ENCODE assay signal across 8 mouse cellular contexts in genomic region chr7:65693301-65693821, GRCm38 (mm10). TPM values are rescaled to one million over a fixed set of nuclear protein-coding genes. Genes with fewer than 3 reads are reported as not detected.
A peak's percentile ranks its signal among the peaks of the same experiment; 100 is the strongest.
DNase-seq lines count a peak whose midpoint lies in the region; ATAC-seq and TF ChIP-seq lines count a peak whose summit lies in the region.

No protein-coding gene starts in this region.

- H3K9me3 ChIP-seq in lung, embryonic 14.5 days (ENCODE audit: low read depth, low read length), result no peaks in the 10 kb centered on the region

- TF ChIP-seq POLR2A in cerebellum, adult 2 months (IDR thresholded peaks at IDR 0.05; ENCODE audit: borderline replicate concordance, insufficient read depth, low read length), result peak; percentile 82

- peak overlapping the region; percentile 73 for H3K4me2 ChIP-seq in lung, embryonic 14.5 days

- WGBS in cerebellum, adult 2 months, result under 1% methylated on average over 52 of the region's 52 CpGs
- under 1% methylated on average over 52 of the region's 52 CpGs for WGBS in lung, embryonic 14.5 days

- no peak for TF ChIP-seq CTCF in cerebellum, adult 2 months (IDR thresholded peaks at IDR 0.05; ENCODE audit: borderline replicate concordance, insufficient read depth, low read depth, low read length)
- TF ChIP-seq CTCF in lung, embryonic 14.5 days (IDR thresholded peaks at IDR 0.05; ENCODE audit: low read depth), result no peak

- 0 out of 2 replicates have a peak, but pooled peaks cover 1% of the 10 kb centered on the region for H3K27me3 ChIP-seq in cerebellum, adult 2 months (ENCODE audit: control insufficient read depth, insufficient read depth, low read length)
- H3K27me3 ChIP-seq in lung, embryonic 14.5 days (ENCODE audit: insufficient read depth, low read length), result no peaks in the 10 kb centered on the region

- H3K27ac ChIP-seq in cerebellum, adult 2 months (ENCODE audit: insufficient read depth, low read length), result peak overlapping the region; percentile 74
- peak overlapping the region; percentile 86 for H3K27ac ChIP-seq in lung, embryonic 14.5 days (ENCODE audit: low read depth)

- H3K9ac ChIP-seq in lung, embryonic 14.5 days, result peak overlapping the region; percentile 71

- peak; percentile 32 for DNase-seq in MEL-GATA-1-ER (ENCODE audit: extremely low read depth, low read depth)
- peak; percentile 89 to 92 for DNase-seq in cerebellum, adult 2 months
- DNase-seq in forelimb bud, embryonic 11.5 days (ENCODE audit: low read depth, low spot score), result peak; percentile 86
- DNase-seq in layer of hippocampus, adult 8-10 months (ENCODE audit: low spot score in 2 of 2), result peak; percentile 58 to 83
- DNase-seq in lung, embryonic 14.5 days, result peak; percentile 94
- peak; percentile 87 for DNase-seq in testis, postnatal 14 days (ENCODE audit: low spot score)

- H3K4me3 ChIP-seq in cerebellum, adult 2 months (replicated peaks; ENCODE audit: insufficient read depth, low read depth, low read length), result peak overlapping the region; percentile 92
- peak overlapping the region; percentile 72 for H3K4me3 ChIP-seq in lung, embryonic 14.5 days (ENCODE audit: low read depth, low read length)

- H3K4me1 ChIP-seq in cerebellum, adult 2 months (ENCODE audit: control insufficient read depth, insufficient read depth, low read length), result no peaks in the 10 kb centered on the region
- H3K4me1 ChIP-seq in lung, embryonic 14.5 days (ENCODE audit: insufficient read depth), result peaks cover 5% of the 10 kb centered on the region

- peak; percentile 71 to 87 for ATAC-seq in hematopoietic stem cell, adult 5-6 weeks (replicated peaks in 1 of 2; ENCODE audit: insufficient read depth in 1 of 2, low FRiP score in 2 of 2, low TSS enrichment in 1 of 2, low read depth in 1 of 2, poor library complexity in 2 of 2, severe bottlenecking in 2 of 2)
- peak; percentile 95 for ATAC-seq in lung, embryonic 14.5 days (ENCODE audit: insufficient read depth)
- peak; percentile 72 for ATAC-seq in neutrophil, adult 5-6 weeks (ENCODE audit: extremely low read depth, insufficient number of reproducible peaks, low FRiP score, poor library complexity, severe bottlenecking)

- peaks cover 31% of the 10 kb centered on the region for H3K36me3 ChIP-seq in lung, embryonic 14.5 days (ENCODE audit: insufficient read depth)

RNA-seq across cellular contexts. Expression of gene Tm2d3, which starts 2.4 kb away (rescaled TPM):
- polyA plus RNA-seq in cerebellum, adult 2 months (2012; rRNA removed), result 142 and 151 TPM in 2 replicates
- total RNA-seq in hematopoietic stem cell, adult 5-6 weeks (2017), result 49.3 and 50.6 TPM in 2 replicates
- 10 to 100 TPM; 40.9 to 63.0 (median 51.9) TPM for total RNA-seq in layer of hippocampus, adult 8-10 months (2022)
- polyA plus RNA-seq in lung, embryonic 14.5 days (2014; fragmentation: Nextera tagmentation; extraction: Ambion mirVana), result 70.4 and 76.3 TPM in 2 replicates
- total RNA-seq in neutrophil, adult 5-6 weeks (2017), result 40.6 and 42.8 TPM in 2 replicates

RNA-seq across cellular contexts. Expression of gene Tarsl2, which starts 48.7 kb away (rescaled TPM):
- polyA plus RNA-seq in cerebellum, adult 2 months (2012; rRNA removed), result 17.6 and 17.9 TPM in 2 replicates
- 23.4 and 30.0 TPM in 2 replicates for total RNA-seq in hematopoietic stem cell, adult 5-6 weeks (2017)
- total RNA-seq in layer of hippocampus, adult 8-10 months (2022), result 10 to 100 TPM; 31.3 to 32.6 (median 32.0) TPM
- 9.1 and 10.4 TPM in 2 replicates for polyA plus RNA-seq in lung, embryonic 14.5 days (2014; fragmentation: Nextera tagmentation; extraction: Ambion mirVana)
- total RNA-seq in neutrophil, adult 5-6 weeks (2017), result 6.6 and 8.7 TPM in 2 replicates

Comparison
In these comparisons a context has a peak if more than half of its experiments do, and no peak if none do; other contexts are left out.
1. Peak in every context shown above with its lines: DNase-seq, ATAC-seq, H3K4me3 ChIP-seq and H3K27ac ChIP-seq.
2. DNase-seq: peak in every context shown above with its lines; median percentile 94 in lung, embryonic 14.5 days; 90 in cerebellum, adult 2 months; 87 in testis, postnatal 14 days; 86 in forelimb bud, embryonic 11.5 days; 70 in layer of hippocampus, adult 8-10 months; 32 in MEL-GATA-1-ER.